Mouse (Mus musculus) small intestine, adult 2 months (tissue): ENCODE data around the gene 4930539E08Rik.

Experiments
- CTCF ChIP-seq: fragments of 200-500 bp; IDR thresholded peaks from 2 replicates; pipeline ENCODE4 v1.5.1; 2012; ENCODE audit warnings: low read depth, mild to moderate bottlenecking, control low read depth, inconsistent platforms, low read length, moderate library complexity, mixed read lengths; ENCODE audit not compliant: insufficient replicate concordance, insufficient read length; ENCODE audit errors: extremely low read depth
- POLR2A ChIP-seq: fragments of 200-500 bp; IDR thresholded peaks from 2 replicates; pipeline ENCODE4 v1.6.1; 2012; ENCODE audit warnings: low read depth, mild to moderate bottlenecking, control low read depth, inconsistent platforms, low read length, moderate library complexity

DNA sequence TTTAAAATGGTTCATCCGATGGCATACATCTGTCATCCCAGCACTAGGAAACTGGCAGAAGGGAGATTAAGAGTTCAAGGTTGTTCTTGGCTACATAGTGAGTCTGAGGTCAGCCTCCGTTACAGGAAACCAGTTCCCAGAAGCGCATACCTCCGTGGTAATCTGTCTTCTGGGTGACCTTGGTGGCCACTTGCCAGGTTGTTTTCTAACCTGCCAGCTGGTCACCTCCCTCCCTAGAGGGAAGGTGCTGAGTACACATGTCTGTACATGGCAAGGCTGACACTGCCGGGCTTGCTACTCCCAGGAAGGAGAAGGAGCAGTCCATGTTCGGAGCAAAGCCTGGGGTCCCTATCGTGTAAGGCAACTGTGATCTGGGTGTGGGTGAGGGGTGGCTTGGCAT, 40.3 kb downstream of the 4930539E08Rik start:
- TF ChIP-seq CTCF (no peak), POLR2A (no peak)
